Mouse (Mus musculus) kidney, embryonic 14.5 days (tissue): Measurements from ENCODE around the gene Dcun1d1. TPM values are rescaled to one million over a fixed set of nuclear protein-coding genes. Genes with fewer than 3 reads are reported as not detected.

Experiments
- ATAC-seq: fragments of 200-750 bp; cut with Nextera tagmentation; 2 replicates; pipeline ENCODE4 v1.8.0; 2017; ENCODE audit warnings: moderate number of reproducible peaks, mild to moderate bottlenecking, moderate TSS enrichment, moderate library complexity; ENCODE audit not compliant: low FRiP score, low TSS enrichment
- H3K27ac ChIP-seq: fragments of 300-500 bp; sonication (generic); 2 replicates; pipeline ENCODE4 v1.5.1; 2014; ENCODE audit warnings: low read depth, mild to moderate bottlenecking, low read length, moderate library complexity, mixed read lengths
- H3K27me3 ChIP-seq: fragments of 300-500 bp; sonication (generic); 2 replicates; pipeline ENCODE4 v1.6.1; 2014; ENCODE audit warnings: mild to moderate bottlenecking, low read length; ENCODE audit not compliant: control insufficient read depth, insufficient read depth
- H3K36me3 ChIP-seq: fragments of 300-500 bp; sonication (generic); 2 replicates; pipeline ENCODE4 v1.6.1; 2014; ENCODE audit warnings: low read length, mixed read lengths; ENCODE audit not compliant: control insufficient read depth, insufficient read depth
- H3K4me1 ChIP-seq: fragments of 300-500 bp; sonication (generic); 2 replicates; pipeline ENCODE4 v1.6.1; 2014; ENCODE audit warnings: low read length, mixed read lengths; ENCODE audit not compliant: control insufficient read depth, insufficient read depth
- H3K4me2 ChIP-seq: fragments of 300-500 bp; sonication (generic); replicated peaks from 2 replicates; pipeline ENCODE4 v1.6.1; 2014; ENCODE audit warnings: low read depth, mild to moderate bottlenecking, low read length
- H3K4me3 ChIP-seq: fragments of 300-500 bp; sonication (generic); 2 replicates; pipeline ENCODE4 v1.5.1; 2014; ENCODE audit warnings: mild to moderate bottlenecking, low read length
- H3K9ac ChIP-seq: fragments of 300-500 bp; sonication (generic); 2 replicates; pipeline ENCODE4 v1.6.1; 2014; ENCODE audit warnings: low read depth, mild to moderate bottlenecking, low read length, moderate library complexity
- H3K9me3 ChIP-seq: fragments of 300-500 bp; sonication (generic); 2 replicates; pipeline ENCODE4 v1.6.1; 2016; ENCODE audit warnings: low read length; ENCODE audit not compliant: control insufficient read depth
- whole genome bisulfite sequencing: fragments of 180-500 bp; shearing (Covaris S2); extraction: QIAGEN DNeasy Blood & Tissue Kit; methylation state at CpG from one replicate; pipeline ENCODE4 v1.1.7; 2014; 5-methylcytosine and 5-hydroxymethylcytosine counted together
- polyA plus RNA-seq: library from polyadenylated mRNA; unstranded; fragments of >200 nt; fragmentation: Nextera tagmentation; extraction: Ambion mirVana; gene quantifications from 2 replicates; pipeline ENCODE4 v1.2.1, GENCODE M21; 2014

Dcun1d1 gene
- polyA plus RNA-seq = 78.0 and 95.8 TPM in 2 replicates

DNA sequence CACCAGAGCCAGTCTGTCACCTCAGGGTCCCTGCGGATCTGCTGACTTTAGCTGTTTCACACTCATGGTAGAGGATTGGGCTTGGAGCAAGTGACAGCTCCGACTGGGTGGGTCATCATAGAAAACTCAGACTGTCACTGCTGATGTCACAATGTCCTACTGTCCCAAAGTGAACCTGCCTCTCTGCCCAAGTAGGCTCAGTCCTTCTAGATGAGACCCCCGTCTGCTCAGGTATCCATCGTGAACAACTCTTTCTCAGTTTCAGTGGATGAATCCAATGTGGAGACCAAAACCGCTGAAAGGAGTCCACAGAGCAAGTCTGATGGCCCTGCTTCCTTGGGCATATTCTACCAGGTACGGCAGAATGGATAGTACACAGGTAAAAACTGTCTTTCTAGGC lies at the start of gene Dcun1d1:
Gene Dcun1d1, minus strand, starts transcription at position 101 of the 400 bp plus-strand sequence.
- ATAC-seq = no peak
- Histone ChIP-seq H3K9ac (no peak within 1 kb of the TSS), H3K9me3 (no peaks in the 10 kb centered on the region), H3K27ac (no peak within 1 kb of the TSS), H3K4me3 (no peak within 1 kb of the TSS), H3K36me3 (no peaks in the 10 kb centered on the region; the same call in 1 of the 2 replicates), H3K4me1 (peaks cover 4% of the 10 kb centered on the region; the same call in 1 of the 2 replicates), H3K27me3 (no peaks in the 10 kb centered on the region), H3K4me2 (no peak within 1 kb of the TSS)
- WGBS = 93% methylated on average over 6 of the region's 6 CpGs

DNA sequence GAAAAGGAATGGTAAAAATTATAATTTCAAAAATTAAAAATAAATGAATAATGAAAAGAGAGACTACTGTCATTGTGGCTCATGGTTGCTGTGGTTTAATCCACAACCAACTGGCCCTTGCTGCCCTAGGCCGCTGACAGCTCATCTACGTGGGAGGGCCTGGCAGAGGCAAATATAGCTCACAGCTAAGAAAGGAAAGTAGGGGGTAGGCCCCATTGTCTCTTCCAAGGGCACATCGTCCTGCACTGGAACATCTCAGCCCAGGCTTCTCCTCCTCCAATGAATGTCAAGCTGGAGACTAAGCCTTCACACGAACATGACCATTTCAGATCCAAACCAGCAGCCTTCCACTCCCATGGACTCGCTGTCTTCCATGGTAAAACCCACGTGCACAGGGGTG lies 49.0 kb upstream of the Dcun1d1 start:
- H3K36me3 ChIP-seq = peaks cover 44% of the 10 kb centered on the region
- H3K4me3 ChIP-seq = no peak overlapping the region
- 90% methylated on average over 6 of the region's 6 CpGs for WGBS
- no peak for ATAC-seq
- no peak overlapping the region for H3K9ac ChIP-seq
- no peaks in the 10 kb centered on the region for H3K9me3 ChIP-seq
- H3K4me1 ChIP-seq = no peaks in the 10 kb centered on the region
- no peaks in the 10 kb centered on the region for H3K27me3 ChIP-seq
- no peak overlapping the region for H3K4me2 ChIP-seq
- no peak overlapping the region for H3K27ac ChIP-seq

DNA sequence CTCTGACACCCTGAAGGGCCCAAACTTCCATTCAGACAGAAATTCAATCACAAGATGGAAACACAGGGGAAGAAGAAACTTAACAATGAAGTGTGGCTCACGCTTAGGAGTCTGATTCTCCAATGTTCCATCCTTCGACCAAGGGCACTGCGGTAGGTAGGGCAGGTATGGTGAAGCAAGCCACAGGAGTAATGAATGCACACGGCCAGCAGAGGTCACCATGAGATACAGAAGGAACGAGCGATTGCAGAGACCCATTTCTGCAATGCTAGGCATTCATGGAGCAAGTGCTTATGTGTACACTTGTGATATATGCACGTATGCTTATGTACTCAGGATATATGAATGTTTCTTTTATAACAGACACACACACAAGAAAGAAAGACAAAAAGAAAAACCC lies 36.3 kb upstream of the Dcun1d1 start:
- ATAC-seq = no peak
- Histone ChIP-seq H3K9me3 (no peaks in the 10 kb centered on the region), H3K4me3 (no peak overlapping the region), H3K27ac (no peak overlapping the region), H3K27me3 (no peaks in the 10 kb centered on the region), H3K4me1 (no peaks in the 10 kb centered on the region), H3K4me2 (no peak overlapping the region), H3K9ac (no peak overlapping the region), H3K36me3 (peaks cover 52% of the 10 kb centered on the region)
- 79% methylated on average over 7 of the region's 7 CpGs for WGBS

DNA sequence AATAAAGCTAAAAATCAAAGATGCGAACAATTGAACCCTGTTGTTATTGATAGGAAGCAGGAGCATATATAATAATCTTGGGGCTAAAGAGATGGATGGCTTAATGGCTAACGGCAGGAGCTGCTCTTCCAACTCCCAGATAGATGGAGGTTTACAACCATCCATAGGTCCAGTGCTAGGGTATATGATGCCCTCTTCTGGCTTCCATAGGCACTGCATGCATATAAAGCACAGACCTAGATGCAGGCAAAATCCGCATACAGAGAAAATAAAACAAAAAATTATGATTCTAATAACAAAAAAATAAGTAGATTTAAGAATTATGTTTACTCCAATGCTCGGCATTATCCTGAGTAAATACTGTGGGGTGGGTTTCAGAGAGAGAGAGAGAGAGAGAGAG lies 35.7 kb upstream of the Dcun1d1 start:
- WGBS = 76% methylated on average over 4 of the region's 4 CpGs

DNA sequence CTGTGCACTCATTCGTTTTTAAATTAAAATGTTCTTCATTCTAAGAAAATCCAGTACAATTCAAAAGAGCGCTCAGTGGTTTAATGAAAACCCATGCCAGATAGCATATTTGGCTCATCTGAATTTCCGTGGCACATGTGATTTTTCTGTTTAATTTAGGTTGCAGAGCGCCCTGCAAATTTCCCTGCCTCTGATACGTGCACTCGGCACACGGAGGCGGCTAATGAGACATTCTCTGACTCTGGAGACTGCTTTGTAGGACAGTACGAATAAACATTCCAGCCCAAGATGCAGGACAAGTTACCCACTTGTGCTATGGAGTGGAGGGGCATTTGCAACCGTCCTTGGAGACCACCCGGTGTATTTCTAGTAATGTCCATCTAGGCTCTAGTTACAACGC lies 33.9 kb upstream of the Dcun1d1 start:
- ATAC-seq = no peak
- H3K4me1 ChIP-seq = no peaks in the 10 kb centered on the region
- H3K36me3 ChIP-seq = peaks cover 49% of the 10 kb centered on the region
- H3K27ac ChIP-seq = no peak overlapping the region
- no peaks in the 10 kb centered on the region for H3K9me3 ChIP-seq
- no peak overlapping the region for H3K4me2 ChIP-seq
- no peak overlapping the region for H3K9ac ChIP-seq
- 94% methylated on average over 12 of the region's 12 CpGs for WGBS
- H3K4me3 ChIP-seq = no peak overlapping the region
- H3K27me3 ChIP-seq = no peaks in the 10 kb centered on the region

More for the DNA sequence above, 35.7 kb upstream of the Dcun1d1 start:
- H3K36me3 ChIP-seq = peaks cover 49% of the 10 kb centered on the region
- H3K9ac ChIP-seq = no peak overlapping the region
- no peaks in the 10 kb centered on the region for H3K27me3 ChIP-seq
- no peak overlapping the region for H3K27ac ChIP-seq
- no peak overlapping the region for H3K4me3 ChIP-seq
- H3K9me3 ChIP-seq = no peaks in the 10 kb centered on the region
- H3K4me1 ChIP-seq = no peaks in the 10 kb centered on the region
- no peak overlapping the region for H3K4me2 ChIP-seq
- 0 out of 2 replicates have a peak, but pooled peaks have one; percentile 24 for ATAC-seq

DNA sequence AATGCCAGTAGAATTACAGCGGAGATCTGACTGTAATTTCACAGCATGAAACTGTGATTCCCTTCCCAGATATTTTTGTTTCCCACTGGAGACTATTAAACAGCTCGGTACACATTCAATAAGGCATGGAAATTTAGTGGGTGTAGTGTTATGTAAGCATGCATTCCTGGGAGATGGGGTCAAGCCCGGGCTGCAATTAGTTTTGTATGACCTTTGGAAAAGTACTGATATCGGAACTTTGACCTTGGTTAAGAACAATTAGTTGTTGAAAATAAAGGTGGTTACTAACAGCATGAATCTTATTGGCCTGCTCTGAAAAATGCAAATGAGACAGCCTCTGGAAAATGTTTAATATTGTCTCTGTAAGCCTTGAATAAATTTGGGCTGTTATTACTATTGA lies 33.2 kb upstream of the Dcun1d1 start:
- peaks cover 49% of the 10 kb centered on the region for H3K36me3 ChIP-seq
- H3K9me3 ChIP-seq = no peaks in the 10 kb centered on the region
- ATAC-seq = no peak
- WGBS = 91% methylated on average over 4 of the region's 4 CpGs
- no peak overlapping the region for H3K4me2 ChIP-seq
- H3K27me3 ChIP-seq = no peaks in the 10 kb centered on the region
- no peak overlapping the region for H3K9ac ChIP-seq
- H3K27ac ChIP-seq = no peak overlapping the region
- no peaks in the 10 kb centered on the region for H3K4me1 ChIP-seq
- H3K4me3 ChIP-seq = no peak overlapping the region

DNA sequence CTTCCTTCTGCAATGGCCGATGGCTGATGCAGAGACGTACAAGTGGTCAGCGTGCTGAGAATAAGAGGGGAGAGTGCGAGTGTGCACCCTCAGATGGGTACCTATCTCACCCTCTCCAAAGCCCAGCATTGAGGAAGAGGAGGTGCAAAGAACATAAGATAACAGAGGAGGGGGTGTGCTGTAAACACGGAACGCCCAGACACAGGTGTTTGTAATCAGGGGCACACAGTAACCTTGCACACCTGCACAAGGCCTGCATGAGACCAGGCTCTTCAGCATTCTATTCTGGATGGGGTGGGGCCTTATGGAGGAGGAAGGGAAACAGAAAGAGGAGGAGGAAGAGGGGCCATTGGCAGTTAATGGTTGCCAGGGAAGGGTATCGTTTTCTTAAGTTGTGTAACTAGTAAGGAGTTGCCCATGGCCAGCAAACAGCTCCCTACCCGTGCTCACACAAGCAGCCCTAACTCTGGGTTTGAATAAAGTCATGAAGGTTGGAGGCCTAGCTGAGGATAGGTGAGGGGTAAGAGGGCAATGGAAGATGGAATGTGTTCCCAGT lies 30.2 kb upstream of the Dcun1d1 start:
- Histone ChIP-seq H3K36me3 (peaks cover 38% of the 10 kb centered on the region; the same call in 1 of the 2 replicates), H3K9me3 (no peaks in the 10 kb centered on the region), H3K4me2 (no peak overlapping the region), H3K9ac (no peak overlapping the region), H3K4me3 (no peak overlapping the region), H3K27me3 (no peaks in the 10 kb centered on the region), H3K4me1 (no peaks in the 10 kb centered on the region), H3K27ac (no peak overlapping the region)
- ATAC-seq = no peak
- WGBS = 88% methylated on average over 8 of the region's 8 CpGs

DNA sequence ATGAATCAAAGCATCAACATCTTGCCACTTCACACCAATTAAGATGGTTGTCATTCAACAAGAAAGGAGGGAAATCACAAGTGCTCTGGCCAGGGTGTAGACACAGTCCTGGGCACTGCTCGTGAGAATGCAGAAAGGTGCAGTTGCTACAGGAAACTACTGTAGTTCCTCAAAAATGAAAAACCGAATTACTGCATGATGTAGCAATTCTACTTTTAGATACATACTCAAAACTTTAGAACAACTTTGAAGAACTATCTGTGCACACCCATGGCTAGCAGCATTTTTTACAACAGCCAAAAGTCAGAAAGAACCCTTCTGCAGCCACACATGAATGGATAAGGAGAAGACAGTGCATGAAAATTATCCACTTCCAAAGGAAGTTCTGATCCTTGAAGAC lies 29.2 kb upstream of the Dcun1d1 start:
- WGBS = 92% methylated on average over 2 of the region's 2 CpGs
- no peak overlapping the region for H3K4me2 ChIP-seq
- no peak overlapping the region for H3K27ac ChIP-seq
- no peaks in the 10 kb centered on the region for H3K4me1 ChIP-seq
- H3K36me3 ChIP-seq = peaks cover 32% of the 10 kb centered on the region; the same call in 1 of the 2 replicates
- H3K27me3 ChIP-seq = no peaks in the 10 kb centered on the region
- H3K9ac ChIP-seq = no peak overlapping the region
- H3K4me3 ChIP-seq = no peak overlapping the region
- no peaks in the 10 kb centered on the region for H3K9me3 ChIP-seq
- no peak for ATAC-seq

DNA sequence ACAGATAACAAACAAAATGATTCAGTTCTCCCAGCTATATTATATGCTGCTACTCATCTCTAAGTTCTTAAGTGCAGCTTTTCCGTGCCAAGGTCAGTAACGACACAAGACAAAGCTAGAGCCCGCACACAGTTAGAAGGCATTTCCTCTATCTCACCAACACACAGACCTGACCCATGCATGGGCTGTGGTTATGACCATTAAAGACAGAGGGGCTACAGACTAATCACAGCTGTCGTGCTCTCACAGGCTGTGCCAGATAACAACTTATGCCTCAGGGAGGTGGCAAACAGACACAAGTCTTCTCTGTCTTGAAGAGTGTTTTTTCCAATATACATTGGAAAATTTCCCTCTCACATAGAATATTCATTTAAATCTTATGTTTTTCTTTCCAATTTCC lies 27.7 kb upstream of the Dcun1d1 start:
- Histone ChIP-seq H3K4me1 (no peaks in the 10 kb centered on the region), H3K9ac (no peak overlapping the region), H3K27ac (no peak overlapping the region), H3K4me3 (no peak overlapping the region), H3K27me3 (no peaks in the 10 kb centered on the region), H3K36me3 (peaks cover 29% of the 10 kb centered on the region), H3K9me3 (no peaks in the 10 kb centered on the region), H3K4me2 (no peak overlapping the region)
- no peak for ATAC-seq
- WGBS = 88% methylated on average over 4 of the region's 4 CpGs
